8 mouse cellular contexts compared by ENCODE assay signal in genomic region chr10:60245041-60245440, GRCm38 (mm10). TPM values are rescaled to one million over a fixed set of nuclear protein-coding genes. Genes with fewer than 3 reads are reported as not detected.
DNase-seq lines count a peak whose midpoint lies in the region; ATAC-seq and TF ChIP-seq lines count a peak whose summit lies in the region.

No protein-coding gene starts in this region.

- H3K9me3 ChIP-seq in forebrain, embryonic 16.5 days (ENCODE audit: control insufficient read depth, low read length) = no peaks in the 10 kb centered on the region
- no peaks in the 10 kb centered on the region for H3K9me3 ChIP-seq in lung, embryonic 14.5 days (ENCODE audit: low read depth, low read length)

- DNase-seq in ES-CJ7 (ENCODE audit: low read depth, low spot score) = peak; percentile 92
- DNase-seq in cerebellum, adult 11 months = peak; percentile 89
- peak; percentile 82 to 96 for DNase-seq in layer of hippocampus, adult 8-10 months (ENCODE audit: low spot score in 2 of 2)
- DNase-seq in lung, embryonic 14.5 days = peak; percentile 98
- DNase-seq in ovary, adult 18-20 months (ENCODE audit: low spot score) = peak; percentile 58
- peak; percentile 91 for DNase-seq in thymus, postnatal 0 days (ENCODE audit: low spot score)

- ATAC-seq in forebrain, embryonic 16.5 days = peak; percentile 78
- peak; percentile 87 to 95 for ATAC-seq in hematopoietic stem cell, adult 5-6 weeks (replicated peaks in 1 of 2; ENCODE audit: insufficient read depth in 1 of 2, low FRiP score in 2 of 2, low TSS enrichment in 1 of 2, low read depth in 1 of 2, poor library complexity in 2 of 2, severe bottlenecking in 2 of 2)
- peak; percentile 65 for ATAC-seq in lung, embryonic 14.5 days (ENCODE audit: insufficient read depth)

- TF ChIP-seq CTCF in lung, embryonic 14.5 days (IDR thresholded peaks at IDR 0.05; ENCODE audit: low read depth) = peak; percentile 100

- H3K4me1 ChIP-seq in forebrain, embryonic 16.5 days (replicated peaks; ENCODE audit: control insufficient read depth, insufficient read depth, low read length) = no peaks in the 10 kb centered on the region
- H3K4me1 ChIP-seq in lung, embryonic 14.5 days (ENCODE audit: insufficient read depth) = no peaks in the 10 kb centered on the region

- WGBS in forebrain, embryonic 16.5 days = 1% methylated on average over 8 of the region's 8 CpGs
- 4% methylated on average over 8 of the region's 8 CpGs for WGBS in lung, embryonic 14.5 days

- no peaks in the 10 kb centered on the region for H3K36me3 ChIP-seq in forebrain, embryonic 16.5 days (ENCODE audit: control insufficient read depth, insufficient read depth)
- no peaks in the 10 kb centered on the region for H3K36me3 ChIP-seq in lung, embryonic 14.5 days (ENCODE audit: insufficient read depth)

- H3K4me3 ChIP-seq in forebrain, embryonic 16.5 days (replicated peaks; ENCODE audit: low read length) = no peak overlapping the region
- no peak overlapping the region for H3K4me3 ChIP-seq in lung, embryonic 14.5 days (ENCODE audit: low read depth, low read length)

- no peak overlapping the region for H3K9ac ChIP-seq in forebrain, embryonic 16.5 days (replicated peaks; ENCODE audit: low read depth, low read length)
- H3K9ac ChIP-seq in lung, embryonic 14.5 days = no peak overlapping the region

- no peak overlapping the region for H3K4me2 ChIP-seq in forebrain, embryonic 16.5 days (ENCODE audit: low read length)
- H3K4me2 ChIP-seq in lung, embryonic 14.5 days = no peak overlapping the region

- no peaks in the 10 kb centered on the region for H3K27me3 ChIP-seq in forebrain, embryonic 16.5 days (replicated peaks; ENCODE audit: control insufficient read depth, insufficient read depth, low read length)
- H3K27me3 ChIP-seq in lung, embryonic 14.5 days (ENCODE audit: insufficient read depth, low read length) = no peaks in the 10 kb centered on the region

- no peak overlapping the region for H3K27ac ChIP-seq in forebrain, embryonic 16.5 days (ENCODE audit: low read length)
- no peak overlapping the region for H3K27ac ChIP-seq in lung, embryonic 14.5 days (ENCODE audit: low read depth)

RNA-seq across cellular contexts. Expression of gene Chst3, which starts 26.0 kb away (rescaled TPM):
- 0.83 and 0.90 TPM in 2 replicates for polyA plus RNA-seq in forebrain, embryonic 16.5 days (2015; fragmentation: Nextera tagmentation; extraction: Ambion mirVana)
- total RNA-seq in hematopoietic stem cell, adult 5-6 weeks (2017) = 0.10 and 0.31 TPM in 2 replicates
- 1 to 10 TPM; 1.3 to 2.5 (median 1.8) TPM for total RNA-seq in layer of hippocampus, adult 8-10 months (2022)
- polyA plus RNA-seq in lung, embryonic 14.5 days (2014; fragmentation: Nextera tagmentation; extraction: Ambion mirVana) = 2.1 TPM in 2 replicates
- polyA plus RNA-seq in thymus, postnatal 0 days (2015; fragmentation: Nextera tagmentation; extraction: Ambion mirVana) = 0.30 and 0.38 TPM in 2 replicates

RNA-seq across cellular contexts. Expression of gene Psap, which starts 32.4 kb away (rescaled TPM):
- 165 and 223 TPM in 2 replicates for polyA plus RNA-seq in forebrain, embryonic 16.5 days (2015; fragmentation: Nextera tagmentation; extraction: Ambion mirVana)
- 223 and 263 TPM in 2 replicates for total RNA-seq in hematopoietic stem cell, adult 5-6 weeks (2017)
- 1,000 to 10,000 TPM; 1,389 to 1,663 (median 1,484) TPM for total RNA-seq in layer of hippocampus, adult 8-10 months (2022)
- 73.5 and 74.0 TPM in 2 replicates for polyA plus RNA-seq in lung, embryonic 14.5 days (2014; fragmentation: Nextera tagmentation; extraction: Ambion mirVana)
- polyA plus RNA-seq in thymus, postnatal 0 days (2015; fragmentation: Nextera tagmentation; extraction: Ambion mirVana) = 203 and 207 TPM in 2 replicates
